Mouse (Mus musculus) yolk sac, embryonic 10.5 days (tissue): ENCODE results near the gene Runx1.

Experiments
- DNase-seq: peaks from one replicate; pipeline ENCODE4 v3.0.0-alpha.2; 2017; ENCODE audit warnings: low spot score

The Runx1 gene

DNA sequence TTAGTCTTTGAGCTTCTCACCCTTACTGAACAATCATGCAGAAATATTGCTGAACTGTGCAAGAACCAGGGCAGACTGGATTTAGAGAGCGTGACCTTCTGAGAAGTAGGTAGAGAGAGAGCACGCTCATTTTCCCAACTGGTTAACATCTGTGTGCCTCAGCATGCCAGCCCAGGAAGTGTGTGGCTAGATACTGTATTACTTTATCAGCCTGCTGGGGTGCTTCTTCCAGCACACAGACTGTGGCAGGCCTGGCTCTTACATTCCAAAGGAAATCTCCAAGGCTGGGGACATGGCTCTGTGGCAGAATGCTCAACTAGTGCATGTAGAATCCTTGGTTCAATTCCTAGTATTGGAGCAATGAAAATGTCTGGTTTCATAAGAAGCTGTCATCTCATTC is 78.9 kb downstream of the Runx1 start:
- no peak for DNase-seq

DNA sequence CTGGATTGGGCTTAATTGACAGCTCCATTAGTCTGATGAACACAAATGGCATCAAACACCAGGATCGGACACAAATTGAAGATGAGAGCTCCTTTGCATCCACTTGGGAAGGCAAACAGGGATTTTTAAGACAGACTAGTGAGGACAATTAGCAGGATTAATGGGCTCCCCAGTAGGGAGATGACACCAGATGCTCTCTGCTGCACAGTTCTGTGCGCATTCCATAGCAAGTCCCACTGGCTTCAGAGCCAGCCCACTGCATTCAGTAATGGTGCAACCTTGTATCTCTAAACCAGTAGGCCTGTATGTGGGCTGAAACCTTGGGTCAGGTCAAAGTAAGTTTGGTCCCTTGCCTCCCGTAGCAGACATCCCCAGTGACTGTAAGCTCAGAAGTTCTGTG is 80.7 kb downstream of the Runx1 start:
- no peak for DNase-seq

GRCm38 (mm10) chr16:92744172-92744777 is 81.7 kb downstream of the Runx1 start:
- DNase-seq, result no peak

GRCm38 (mm10) chr16:92743755-92744154 is 82.2 kb downstream of the Runx1 start:
- DNase-seq, result no peak

GRCm38 (mm10) chr16:92741342-92741741 is 84.6 kb downstream of the Runx1 start:
- DNase-seq, result no peak

DNA sequence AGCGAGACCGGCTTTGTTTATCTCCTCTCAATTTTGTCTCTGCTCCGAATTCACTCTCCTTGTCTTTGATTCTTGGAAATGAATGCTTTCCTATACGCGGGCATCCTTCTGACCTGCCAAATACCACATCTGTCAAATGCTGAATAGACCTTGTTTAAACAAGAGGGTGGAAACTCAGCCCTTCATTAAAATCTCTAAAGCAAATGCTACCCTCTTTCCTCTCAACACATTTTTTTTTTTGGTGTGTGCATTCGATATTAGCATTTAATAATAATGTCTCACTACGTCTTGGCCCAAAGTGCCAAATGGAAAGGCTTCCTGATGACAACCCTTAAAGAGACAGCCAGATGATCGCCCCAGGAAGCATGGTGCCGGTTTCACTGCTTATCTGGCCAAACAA is 85.4 kb downstream of the Runx1 start:
- no peak for DNase-seq

DNA sequence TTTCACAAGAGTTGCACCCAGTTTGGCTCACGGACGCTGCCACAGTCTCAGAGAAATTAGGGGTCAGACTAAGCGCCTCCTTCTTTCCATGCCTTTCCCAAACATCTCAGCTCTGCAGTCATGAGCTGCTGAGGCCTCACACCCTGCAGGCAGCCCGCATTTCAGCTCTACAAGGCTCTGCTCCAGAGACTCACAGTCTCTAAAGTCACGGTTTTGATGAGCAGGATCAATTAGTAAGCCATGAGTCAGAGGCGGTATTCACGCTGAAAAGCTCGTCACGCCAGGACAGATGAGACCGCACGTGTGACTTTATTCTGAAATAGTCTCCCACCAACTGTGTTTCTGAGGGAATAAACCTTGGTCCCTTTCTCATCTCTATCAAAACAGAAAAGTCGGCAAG is 86.0 kb downstream of the Runx1 start:
- DNase-seq, result no peak

DNA sequence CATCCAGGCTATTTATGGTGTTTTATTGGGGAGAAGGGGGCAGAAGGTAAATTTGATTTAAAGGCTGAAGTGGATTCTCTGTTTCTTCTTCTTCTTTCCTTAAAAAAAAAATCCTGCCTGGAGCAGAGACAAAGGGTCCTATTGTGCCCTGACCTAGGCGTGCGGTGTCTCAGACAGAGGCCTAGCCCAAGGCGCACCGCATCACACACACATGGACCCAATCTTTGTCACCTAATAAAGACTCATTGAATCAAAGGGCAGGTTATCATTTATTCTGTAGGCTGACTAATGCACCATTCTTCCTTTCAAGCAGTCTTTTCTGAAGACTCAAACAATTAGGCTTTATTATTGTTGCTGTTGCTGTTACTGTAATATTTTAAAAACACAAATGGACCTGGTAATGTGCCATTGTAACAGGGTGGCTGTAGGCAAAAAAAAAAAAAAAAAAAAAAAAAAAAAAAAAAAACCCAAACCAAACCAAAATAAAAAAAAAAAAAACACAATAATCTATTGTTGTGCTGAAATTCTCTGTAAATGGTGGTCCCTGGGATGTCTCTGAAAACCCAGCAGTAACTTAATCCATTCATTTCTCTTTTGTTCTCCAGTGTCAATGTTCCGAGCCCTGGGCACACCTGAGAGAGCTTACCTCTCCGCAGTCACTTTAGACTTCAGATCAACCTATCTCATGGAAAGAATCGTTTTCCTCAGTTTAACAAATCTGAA is 86.7 kb downstream of the Runx1 start:
- no peak for DNase-seq

DNA sequence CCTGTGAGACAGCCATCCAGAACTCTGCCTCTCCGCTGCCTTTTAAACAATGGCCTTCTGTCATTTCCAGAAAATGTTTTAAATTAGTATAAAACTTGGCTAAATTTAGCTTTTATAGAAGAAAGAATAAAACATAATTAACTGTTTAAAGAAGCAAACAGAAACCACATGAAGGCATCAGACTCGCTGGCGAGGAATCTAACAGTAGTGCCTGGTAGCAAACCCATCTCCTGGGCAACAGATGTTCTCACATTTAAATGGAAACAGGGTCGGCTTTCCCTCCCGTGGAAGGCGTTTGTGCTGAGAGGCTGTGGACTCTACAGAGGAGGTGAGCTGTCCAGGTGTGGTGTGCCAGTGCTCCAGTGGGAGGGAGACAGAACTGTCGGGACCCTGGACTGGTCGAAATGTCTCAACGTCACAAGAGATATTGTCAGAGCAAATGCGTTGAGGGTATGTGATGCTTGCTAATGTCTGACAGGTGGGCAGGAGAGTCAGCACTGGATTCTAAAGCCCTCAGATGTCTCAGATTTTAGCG is 87.4 kb downstream of the Runx1 start:
- no peak for DNase-seq

DNA sequence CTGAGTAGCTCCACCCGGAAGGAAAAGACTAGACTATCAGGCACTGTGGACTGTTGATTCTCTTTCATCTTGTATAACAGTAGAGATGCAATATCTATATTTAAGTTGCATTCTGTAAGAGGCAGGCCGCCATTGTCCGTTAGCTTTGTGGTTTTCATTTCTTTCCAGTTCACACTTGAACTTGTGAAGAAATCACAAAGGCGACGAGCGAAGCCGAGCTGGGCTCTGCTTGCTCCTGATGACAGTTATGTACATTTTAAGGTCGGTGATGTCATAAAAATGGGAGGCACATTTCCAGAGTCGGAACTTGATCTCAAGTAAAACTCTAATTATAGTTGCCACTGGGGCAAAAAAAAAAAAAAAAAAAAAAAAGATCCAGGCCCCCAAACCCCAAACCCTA is 99.1 kb downstream of the Runx1 start:
- DNase-seq, result no peak

- DNase-seq, result no peak
Observed at GRCm38 (mm10) chr16:92724526-92724925, 101.4 kb downstream of the Runx1 start.

- DNase-seq, result no peak
Observed at GRCm38 (mm10) chr16:92720678-92721077, 105.3 kb downstream of the Runx1 start.

- DNase-seq, result no peak
Observed at GRCm38 (mm10) chr16:92719725-92720124, 106.2 kb downstream of the Runx1 start.

- DNase-seq, result peak; percentile 51
Observed at GRCm38 (mm10) chr16:92715599-92716483, 110.1 kb downstream of the Runx1 start.

GRCm38 (mm10) chr16:92710161-92710560 is 115.8 kb downstream of the Runx1 start:
- DNase-seq, result no peak

DNA sequence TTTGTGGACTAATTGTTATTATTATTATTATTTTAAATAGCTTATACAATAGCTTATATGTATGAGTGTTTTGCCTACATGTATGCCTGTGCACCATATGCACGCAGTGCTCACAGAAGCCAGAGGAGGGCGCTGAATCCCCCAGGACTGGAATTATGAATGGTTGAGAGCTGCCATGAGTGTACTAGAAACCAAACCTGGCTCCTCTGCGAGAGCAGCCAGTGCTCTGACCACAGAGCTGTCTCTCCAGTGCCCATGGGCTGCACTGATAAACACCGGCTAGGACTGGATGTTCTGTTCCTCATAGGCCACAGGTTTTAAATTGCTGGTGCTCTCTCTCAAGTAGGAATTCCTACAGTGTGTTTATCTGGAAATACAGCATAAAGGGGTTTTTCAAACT is 117.2 kb downstream of the Runx1 start:
- DNase-seq, result no peak

GRCm38 (mm10) chr16:92707712-92708111 is 118.2 kb downstream of the Runx1 start:
- no peak for DNase-seq

GRCm38 (mm10) chr16:92707146-92707545 is 118.8 kb downstream of the Runx1 start:
- no peak for DNase-seq

- DNase-seq, result no peak
Observed at GRCm38 (mm10) chr16:92705564-92706458, 120.1 kb downstream of the Runx1 start.

DNA sequence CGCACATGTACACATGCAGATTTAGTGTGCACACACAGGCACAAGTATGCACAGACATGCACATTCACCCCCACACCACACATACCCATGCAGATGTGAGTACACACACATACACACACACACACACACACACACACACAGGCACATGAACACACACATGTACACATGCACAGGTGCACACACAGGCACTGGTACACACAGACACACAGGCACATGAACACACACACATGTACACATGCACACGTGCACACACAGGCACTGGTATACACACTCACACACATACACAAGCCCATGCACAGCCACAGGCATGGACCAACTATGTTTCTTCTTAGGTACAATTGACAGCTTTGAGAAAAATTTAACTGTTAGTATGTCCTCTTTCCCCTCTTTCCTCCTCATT is 122.1 kb downstream of the Runx1 start:
- no peak for DNase-seq

DNA sequence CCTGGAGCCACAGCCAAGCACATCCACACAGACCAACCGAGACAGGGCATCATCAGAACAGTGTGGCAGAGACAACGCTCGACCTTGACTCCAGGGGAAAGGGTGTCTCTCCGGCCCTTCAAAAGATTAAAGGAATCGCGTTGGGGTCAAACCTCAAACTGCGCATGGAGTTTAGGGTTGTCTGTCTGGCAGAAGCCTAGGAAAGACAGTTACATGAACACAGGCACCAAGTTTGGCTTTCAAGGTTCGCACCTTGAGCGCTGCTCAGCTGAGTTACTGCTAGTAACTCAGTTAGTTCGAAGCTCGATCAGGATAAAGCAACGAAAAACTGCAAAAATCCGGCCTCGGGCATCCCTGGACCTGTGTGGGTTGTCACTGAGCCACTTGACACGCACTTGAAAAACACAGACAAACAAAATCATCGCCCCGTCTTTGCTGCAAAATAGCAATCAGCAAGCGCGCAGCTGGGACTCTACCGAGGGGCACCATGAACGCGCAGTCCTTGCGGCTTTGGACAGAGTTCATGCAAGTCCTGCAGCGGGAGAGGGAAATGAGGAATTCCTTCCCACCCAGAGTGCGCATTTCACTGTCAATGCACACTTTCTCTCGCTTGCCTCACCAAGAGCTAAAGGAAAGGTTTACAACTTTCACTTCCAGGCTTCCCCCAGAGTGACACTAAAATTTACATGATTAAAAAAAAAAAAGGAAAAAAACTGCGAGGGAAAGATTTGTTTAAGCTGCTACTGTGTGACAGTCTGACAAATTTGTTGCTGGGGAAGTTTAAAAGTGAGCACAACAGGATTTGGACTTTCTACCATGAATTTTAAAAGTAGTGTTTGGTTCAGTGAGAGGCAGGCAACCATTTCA is 126.2 kb downstream of the Runx1 start:
- no peak for DNase-seq
